Mouse (Mus musculus): ENCODE data around the gene Tma16.

DNA sequence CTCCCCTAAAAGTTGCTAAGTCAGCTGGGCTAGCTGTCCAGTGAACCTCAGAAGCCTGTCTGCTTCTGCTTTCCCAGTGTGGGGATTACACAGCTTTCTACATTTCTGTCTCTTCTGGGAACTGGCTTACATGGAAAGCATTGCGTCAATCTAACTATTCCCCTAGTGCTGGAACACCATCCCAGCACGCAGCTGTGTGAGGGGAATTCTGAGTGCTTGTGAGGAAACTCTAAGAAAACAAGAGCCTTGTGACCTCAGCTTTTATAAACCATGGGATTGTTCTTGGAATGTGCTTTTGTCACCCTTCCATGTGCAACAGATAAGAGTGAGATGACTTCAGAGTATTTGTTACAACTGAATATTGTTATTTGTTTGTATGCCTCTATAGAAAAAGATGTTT is 8.2 kb upstream of the Tma16 start:
- TF ChIP-seq POLR2A (IDR thresholded peaks at IDR 0.05; ENCODE audit: borderline replicate concordance, insufficient read depth, low read length) (no peak), CTCF (IDR thresholded peaks at IDR 0.05; ENCODE audit: borderline replicate concordance, insufficient read depth, low read depth, low read length) (no peak)

Data from cerebellum, adult 2 months (tissue).